Mouse (Mus musculus): ENCODE results near the gene Slc3a1. TPM values are rescaled to one million over a fixed set of nuclear protein-coding genes. Genes with fewer than 3 reads are reported as not detected.

The Slc3a1 gene
- polyA plus RNA-seq, 1 experiment from 2014 or later, result 0.06 TPM

DNA sequence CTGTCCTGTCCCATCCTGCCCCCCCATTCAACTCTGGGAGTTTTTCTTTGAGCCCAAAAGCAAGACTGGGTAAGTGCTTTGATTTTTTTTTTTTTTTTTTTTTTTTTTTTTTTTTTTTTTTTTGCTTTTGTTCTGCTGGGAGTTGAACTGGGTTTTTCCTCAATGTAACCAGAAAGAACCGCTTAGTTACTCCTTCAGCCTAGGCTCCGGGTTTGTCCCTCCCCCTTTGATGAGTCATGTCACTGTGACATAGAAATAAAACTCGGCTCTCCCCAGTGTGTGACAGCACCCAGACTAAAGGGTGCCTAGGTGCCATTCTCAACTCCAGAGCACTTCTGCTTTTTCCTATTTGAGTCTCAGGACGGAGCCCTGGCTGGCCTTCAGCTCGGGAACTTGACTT, 9.4 kb upstream of the Slc3a1 start:
- no peak overlapping the region for H3K27ac ChIP-seq
- no peak overlapping the region for H3K9ac ChIP-seq
- WGBS, result 67% methylated on average over 5 of the region's 5 CpGs
- H3K4me2 ChIP-seq, result no peak overlapping the region
- 0 out of 2 replicates have a peak, but pooled peaks cover 2% of the 10 kb centered on the region for H3K4me1 ChIP-seq (replicated peaks)
- no peaks in the 10 kb centered on the region for H3K27me3 ChIP-seq
- ATAC-seq (replicated peaks; ENCODE audit: insufficient number of reproducible peaks, insufficient read depth, low FRiP score, low read depth), result no peak
- no peaks in the 10 kb centered on the region for H3K36me3 ChIP-seq
- H3K4me3 ChIP-seq, result no peak overlapping the region
- no peaks in the 10 kb centered on the region for H3K9me3 ChIP-seq (replicated peaks)

- no peaks in the 10 kb centered on the region for H3K36me3 ChIP-seq
- 84% methylated on average over 3 of the region's 3 CpGs for WGBS
- no peaks in the 10 kb centered on the region for H3K27me3 ChIP-seq
- no peak overlapping the region for H3K4me3 ChIP-seq
- H3K4me1 ChIP-seq (replicated peaks), result 0 out of 2 replicates have a peak, but pooled peaks cover 2% of the 10 kb centered on the region
- H3K9me3 ChIP-seq (replicated peaks), result no peaks in the 10 kb centered on the region
- no peak overlapping the region for H3K9ac ChIP-seq
- H3K4me2 ChIP-seq, result no peak overlapping the region
- ATAC-seq (replicated peaks; ENCODE audit: insufficient number of reproducible peaks, insufficient read depth, low FRiP score, low read depth), result no peak
- no peak overlapping the region for H3K27ac ChIP-seq
Measured at GRCm38 (mm10) chr17:85020343-85020742, 7.8 kb upstream of the Slc3a1 start.

GRCm38 (mm10) chr17:85023247-85024167, 4.7 kb upstream of the Slc3a1 start:
- WGBS, result 60% methylated on average over 22 of the region's 22 CpGs
- Histone ChIP-seq H3K27me3 (no peaks in the 10 kb centered on the region), H3K36me3 (no peaks in the 10 kb centered on the region), H3K9me3 (replicated peaks) (no peaks in the 10 kb centered on the region), H3K9ac (no peak overlapping the region), H3K4me3 (no peak overlapping the region), H3K4me1 (replicated peaks) (0 out of 2 replicates have a peak, but pooled peaks cover 2% of the 10 kb centered on the region), H3K4me2 (no peak overlapping the region), H3K27ac (no peak overlapping the region)
- ATAC-seq (replicated peaks; ENCODE audit: insufficient number of reproducible peaks, insufficient read depth, low FRiP score, low read depth), result no peak

GRCm38 (mm10) chr17:85024237-85024636, 3.9 kb upstream of the Slc3a1 start:
- Histone ChIP-seq H3K27ac (no peak overlapping the region), H3K36me3 (no peaks in the 10 kb centered on the region), H3K4me1 (replicated peaks) (0 out of 2 replicates have a peak, but pooled peaks cover 2% of the 10 kb centered on the region), H3K4me2 (no peak overlapping the region), H3K27me3 (no peaks in the 10 kb centered on the region), H3K4me3 (no peak overlapping the region), H3K9me3 (replicated peaks) (no peaks in the 10 kb centered on the region), H3K9ac (no peak overlapping the region)
- WGBS, result 85% methylated on average over 8 of the region's 8 CpGs
- ATAC-seq (replicated peaks; ENCODE audit: insufficient number of reproducible peaks, insufficient read depth, low FRiP score, low read depth), result no peak

- ATAC-seq (replicated peaks; ENCODE audit: insufficient number of reproducible peaks, insufficient read depth, low FRiP score, low read depth), result no peak
- Histone ChIP-seq H3K4me1 (replicated peaks) (0 out of 2 replicates have a peak, but pooled peaks cover 2% of the 10 kb centered on the region), H3K9me3 (replicated peaks) (no peaks in the 10 kb centered on the region), H3K9ac (no peak overlapping the region), H3K4me3 (no peak overlapping the region), H3K27me3 (no peaks in the 10 kb centered on the region), H3K27ac (no peak overlapping the region), H3K4me2 (no peak overlapping the region), H3K36me3 (no peaks in the 10 kb centered on the region)
- WGBS, result 89% methylated on average over 6 of the region's 6 CpGs
Measured at GRCm38 (mm10) chr17:85025151-85025550, 3.0 kb upstream of the Slc3a1 start.

GRCm38 (mm10) chr17:85026436-85026835, 1.7 kb upstream of the Slc3a1 start:
- 0 out of 2 replicates have a peak, but pooled peaks cover 2% of the 10 kb centered on the region for H3K4me1 ChIP-seq (replicated peaks)
- H3K4me3 ChIP-seq, result no peak overlapping the region
- 85% methylated on average over 6 of the region's 6 CpGs for WGBS
- no peaks in the 10 kb centered on the region for H3K9me3 ChIP-seq (replicated peaks)
- ATAC-seq (replicated peaks; ENCODE audit: insufficient number of reproducible peaks, insufficient read depth, low FRiP score, low read depth), result no peak
- no peaks in the 10 kb centered on the region for H3K27me3 ChIP-seq
- no peak overlapping the region for H3K9ac ChIP-seq
- H3K36me3 ChIP-seq, result no peaks in the 10 kb centered on the region
- H3K27ac ChIP-seq, result no peak overlapping the region
- no peak overlapping the region for H3K4me2 ChIP-seq

- no peak overlapping the region for H3K4me3 ChIP-seq
- H3K36me3 ChIP-seq, result no peaks in the 10 kb centered on the region
- H3K4me1 ChIP-seq (replicated peaks), result 0 out of 2 replicates have a peak, but pooled peaks cover 2% of the 10 kb centered on the region
- no peaks in the 10 kb centered on the region for H3K27me3 ChIP-seq
- no peak overlapping the region for H3K4me2 ChIP-seq
- H3K9me3 ChIP-seq (replicated peaks), result no peaks in the 10 kb centered on the region
- no peak for ATAC-seq (replicated peaks; ENCODE audit: insufficient number of reproducible peaks, insufficient read depth, low FRiP score, low read depth)
- H3K27ac ChIP-seq, result no peak overlapping the region
- WGBS, result 83% methylated on average over 3 of the region's 3 CpGs
- H3K9ac ChIP-seq, result no peak overlapping the region
Measured at GRCm38 (mm10) chr17:85027247-85027646, 929 bp upstream of the Slc3a1 start.

DNA sequence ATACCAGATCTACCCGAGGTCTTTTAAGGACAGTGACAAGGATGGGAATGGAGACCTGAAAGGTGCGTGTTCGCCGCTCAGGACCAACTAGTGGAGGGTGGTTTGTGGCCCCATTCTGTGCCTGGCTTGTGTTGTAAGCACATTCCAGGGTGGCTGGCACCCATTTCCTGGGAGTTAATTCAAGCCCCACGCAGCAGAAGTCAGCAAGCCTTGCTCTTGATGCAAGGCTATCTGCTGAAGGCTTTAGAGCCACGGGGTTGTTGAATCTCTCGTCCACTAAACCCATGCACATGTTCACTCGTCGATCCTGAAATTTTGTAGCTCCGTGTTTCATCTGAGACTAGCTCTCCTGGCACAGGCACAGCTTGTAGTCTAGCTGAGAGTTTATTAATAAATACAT, 621 bp downstream of the Slc3a1 start:
- Histone ChIP-seq H3K27me3 (no peaks in the 10 kb centered on the region), H3K27ac (no peak overlapping the region), H3K4me1 (replicated peaks) (no peaks in the 10 kb centered on the region), H3K36me3 (no peaks in the 10 kb centered on the region), H3K4me3 (no peak overlapping the region), H3K4me2 (no peak overlapping the region), H3K9ac (no peak overlapping the region), H3K9me3 (replicated peaks) (no peaks in the 10 kb centered on the region)
- no peak for ATAC-seq (replicated peaks; ENCODE audit: insufficient number of reproducible peaks, insufficient read depth, low FRiP score, low read depth)
- WGBS, result 85% methylated on average over 10 of the region's 10 CpGs

- no peaks in the 10 kb centered on the region for H3K4me1 ChIP-seq (replicated peaks)
- 62% methylated on average over 5 of the region's 5 CpGs for WGBS
- no peaks in the 10 kb centered on the region for H3K36me3 ChIP-seq
- H3K9ac ChIP-seq, result no peak overlapping the region
- no peak for ATAC-seq (replicated peaks; ENCODE audit: insufficient number of reproducible peaks, insufficient read depth, low FRiP score, low read depth)
- no peaks in the 10 kb centered on the region for H3K9me3 ChIP-seq (replicated peaks)
- H3K27ac ChIP-seq, result no peak overlapping the region
- H3K4me2 ChIP-seq, result no peak overlapping the region
- no peaks in the 10 kb centered on the region for H3K27me3 ChIP-seq
- no peak overlapping the region for H3K4me3 ChIP-seq
Measured at GRCm38 (mm10) chr17:85030651-85031050, 2.5 kb downstream of the Slc3a1 start.

DNA sequence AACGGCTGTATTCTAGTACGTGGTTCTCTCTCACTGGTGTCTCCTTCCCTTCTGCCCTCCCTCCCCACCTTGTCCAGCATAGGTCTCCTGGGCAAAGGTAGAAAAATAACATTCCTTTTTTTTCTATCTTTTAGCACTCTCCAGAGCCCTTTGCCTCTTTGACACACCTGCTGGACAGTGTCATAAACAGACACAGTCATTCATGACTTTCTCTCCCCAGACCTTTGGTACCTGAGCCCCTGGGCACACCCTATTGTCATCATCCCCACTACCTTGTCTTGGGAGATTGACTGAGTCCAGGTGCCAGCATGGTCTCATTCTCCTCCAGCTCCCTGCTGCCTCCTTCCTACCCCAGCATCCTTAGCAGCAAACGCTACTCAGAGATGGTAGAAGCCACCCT, 4.9 kb downstream of the Slc3a1 start:
- whole genome bisulfite sequencing, result 81% methylated on average over 3 of the region's 3 CpGs
- no peak overlapping the region for H3K27ac ChIP-seq

GRCm38 (mm10) chr17:85034068-85034467, 5.9 kb downstream of the Slc3a1 start:
- Histone ChIP-seq H3K4me2 (peak overlapping the region; percentile 21; the same call in 1 of the 2 replicates), H3K27me3 (no peaks in the 10 kb centered on the region), H3K4me1 (replicated peaks) (no peaks in the 10 kb centered on the region), H3K27ac (no peak overlapping the region), H3K4me3 (no peak overlapping the region), H3K9ac (no peak overlapping the region), H3K9me3 (replicated peaks) (no peaks in the 10 kb centered on the region), H3K36me3 (no peaks in the 10 kb centered on the region)
- no peak for ATAC-seq (replicated peaks; ENCODE audit: insufficient number of reproducible peaks, insufficient read depth, low FRiP score, low read depth)
- WGBS, result 46% methylated on average over 11 of the region's 11 CpGs

More for the DNA sequence above, 4.9 kb downstream of the Slc3a1 start:
- Histone ChIP-seq H3K27me3 (no peaks in the 10 kb centered on the region), H3K36me3 (no peaks in the 10 kb centered on the region), H3K9me3 (replicated peaks) (no peaks in the 10 kb centered on the region), H3K4me1 (replicated peaks) (no peaks in the 10 kb centered on the region), H3K4me3 (no peak overlapping the region), H3K4me2 (no peak overlapping the region), H3K9ac (no peak overlapping the region)
- ATAC-seq (replicated peaks; ENCODE audit: insufficient number of reproducible peaks, insufficient read depth, low FRiP score, low read depth), result no peak

DNA sequence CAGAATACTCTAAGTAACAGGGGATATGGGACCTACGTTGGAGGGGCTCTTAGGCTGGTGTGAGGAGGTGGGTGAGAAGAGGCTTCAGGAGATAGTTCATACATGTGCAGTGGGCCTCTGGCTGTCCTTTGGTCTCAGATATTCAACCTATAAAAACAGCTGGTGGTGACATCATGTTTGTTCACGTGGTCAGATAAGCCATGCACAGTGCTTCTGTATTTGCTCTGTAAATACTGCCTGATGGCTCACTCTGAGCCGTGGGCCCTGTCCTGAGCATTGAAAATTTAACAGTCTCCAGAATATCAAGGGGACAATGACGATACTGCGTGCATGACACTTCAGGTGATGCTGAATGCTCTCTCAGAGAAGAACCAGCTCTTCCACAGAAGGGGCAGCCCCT, 9.7 kb downstream of the Slc3a1 start:
- Histone ChIP-seq H3K36me3 (no peaks in the 10 kb centered on the region), H3K27me3 (no peaks in the 10 kb centered on the region), H3K9ac (no peak overlapping the region), H3K27ac (no peak overlapping the region), H3K4me3 (no peak overlapping the region), H3K9me3 (replicated peaks) (no peaks in the 10 kb centered on the region), H3K4me1 (replicated peaks) (no peaks in the 10 kb centered on the region), H3K4me2 (no peak overlapping the region)
- WGBS, result 72% methylated on average over 5 of the region's 5 CpGs
- no peak for ATAC-seq (replicated peaks; ENCODE audit: insufficient number of reproducible peaks, insufficient read depth, low FRiP score, low read depth)
